Mouse (Mus musculus) left cerebral cortex, adult 11 months (tissue): ENCODE data around the gene Apoc4.
"Not testable (repeated sequence)": the region's sequence is repeated elsewhere in the genome, so short reads cannot be mapped to it uniquely, and the experiment has no call there.

Source experiments
- DNase-seq: peaks from one replicate; pipeline ENCODE4 v3.0.0; 2022; ENCODE audit warnings: low spot score

Gene Apoc4

DNA sequence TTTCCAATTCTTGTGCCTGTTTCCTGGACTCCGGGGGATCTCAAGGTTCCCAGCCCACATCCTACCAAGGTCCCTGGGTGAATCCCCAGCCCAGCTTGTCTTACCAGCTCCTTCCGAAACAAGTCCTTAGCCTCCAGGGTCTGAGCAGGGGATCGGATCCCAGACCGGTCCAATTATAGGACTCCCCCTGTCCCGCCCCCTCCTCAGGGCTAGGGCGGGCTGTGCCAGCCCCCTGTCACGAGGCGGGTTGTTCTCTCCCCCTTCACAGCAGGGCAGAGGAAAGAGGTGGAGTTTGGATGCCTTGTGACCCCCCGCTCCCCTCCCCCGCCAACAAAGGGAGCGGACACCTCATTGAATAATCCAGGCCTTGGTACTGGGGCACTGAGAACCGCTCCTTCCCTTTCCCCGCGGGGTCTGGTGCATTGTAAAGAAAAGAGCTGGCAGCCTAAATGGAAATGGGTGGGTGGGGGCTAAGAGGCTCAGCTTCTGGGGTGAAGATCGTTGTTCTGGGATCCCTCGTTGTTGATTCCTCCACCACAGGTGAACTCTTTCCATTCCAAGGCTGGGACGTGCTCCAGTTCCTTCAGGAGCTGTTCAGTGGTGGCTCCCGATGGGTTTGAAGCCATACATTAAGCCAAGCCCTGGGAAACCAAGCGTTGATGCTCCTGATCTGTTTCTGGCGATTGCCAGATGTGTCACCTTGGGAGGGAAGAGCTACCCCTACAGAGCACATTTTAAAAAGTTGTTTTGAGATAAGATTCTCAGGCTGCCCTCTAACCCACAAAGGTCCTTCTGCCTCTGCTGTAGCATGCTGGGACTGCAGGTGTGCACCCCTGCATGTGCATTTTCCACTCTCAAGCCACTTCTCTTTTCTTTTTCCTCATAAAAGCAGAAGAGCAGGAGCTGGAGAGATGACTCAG lies 17.9 kb upstream of the Apoc4 start, which contains the start of gene Apoe:
TSS of gene Apoe (minus strand) at position 282 of the 920 bp plus-strand sequence.
- DNase-seq, result peak; percentile 74

GRCm38 (mm10) chr7:19697949-19698906 lies 16.9 kb upstream of the Apoc4 start:
- no peak for DNase-seq

GRCm38 (mm10) chr7:19696336-19696873 lies 15.1 kb upstream of the Apoc4 start:
- no peak for DNase-seq

GRCm38 (mm10) chr7:19695881-19696280 lies 14.6 kb upstream of the Apoc4 start:
- DNase-seq, result no peak

DNA sequence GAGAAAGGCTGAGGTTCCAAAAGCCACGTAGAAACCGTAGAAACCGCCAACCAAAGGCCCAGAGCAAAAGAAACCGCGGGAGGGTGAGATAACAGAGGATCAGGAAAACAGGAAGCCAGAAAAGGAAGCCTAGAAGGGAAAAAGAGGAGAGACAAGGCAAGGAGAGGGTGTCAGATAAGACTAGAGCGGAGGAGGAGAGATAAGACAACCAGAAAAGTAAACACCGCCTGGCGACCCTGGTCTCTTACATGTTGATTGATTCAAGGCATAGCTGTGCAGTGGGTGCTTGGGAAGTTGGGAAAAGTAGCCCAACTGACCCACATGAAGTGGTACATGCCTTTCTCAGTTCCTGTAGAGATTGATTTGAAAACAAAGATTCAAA lies 13.9 kb upstream of the Apoc4 start:
- no peak for DNase-seq

DNA sequence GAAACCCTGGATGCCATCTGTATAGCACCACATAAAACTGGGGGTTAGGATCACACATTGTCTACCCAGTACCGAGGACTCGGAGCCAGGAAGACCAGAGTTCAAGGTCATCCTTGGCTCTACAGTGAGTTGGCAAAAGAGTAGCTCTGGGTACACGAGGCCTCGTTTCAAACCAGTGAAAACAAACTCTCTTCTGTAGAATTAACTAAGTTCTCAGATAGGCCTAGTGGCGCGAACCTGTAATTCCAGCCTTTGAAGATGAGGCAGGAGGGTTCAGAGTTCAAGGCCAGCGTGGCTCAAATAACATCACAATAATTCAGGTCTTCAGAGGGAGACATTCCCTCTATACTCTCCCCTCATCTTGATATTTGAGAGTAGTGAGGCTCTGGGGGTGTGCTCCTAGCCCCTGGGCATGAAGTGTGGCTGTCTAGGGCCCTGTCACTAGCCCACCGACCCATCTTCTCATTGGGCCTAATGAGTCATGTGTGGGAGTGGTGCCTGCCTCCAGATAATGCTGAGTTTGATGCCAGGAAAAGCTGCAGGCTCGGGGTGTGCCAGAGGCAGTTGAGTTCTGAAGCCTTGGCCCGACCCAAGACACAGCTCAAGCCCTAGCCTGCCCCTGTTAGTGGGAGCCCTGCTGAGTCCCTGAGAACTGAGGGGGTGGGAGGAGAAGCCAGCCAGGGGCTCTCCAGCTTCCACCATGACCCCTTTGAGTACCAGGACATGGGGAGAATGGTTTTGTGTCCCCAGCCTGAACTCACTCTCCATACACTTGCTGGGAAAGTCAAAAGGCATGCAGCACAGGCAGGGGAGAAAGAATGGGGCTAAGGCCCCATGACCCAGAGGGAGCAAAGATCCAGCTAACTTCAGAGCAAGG lies 13.3 kb upstream of the Apoc4 start:
- no peak for DNase-seq

- DNase-seq, result no peak
Observed at GRCm38 (mm10) chr7:19693421-19693820, 12.1 kb upstream of the Apoc4 start.

DNA sequence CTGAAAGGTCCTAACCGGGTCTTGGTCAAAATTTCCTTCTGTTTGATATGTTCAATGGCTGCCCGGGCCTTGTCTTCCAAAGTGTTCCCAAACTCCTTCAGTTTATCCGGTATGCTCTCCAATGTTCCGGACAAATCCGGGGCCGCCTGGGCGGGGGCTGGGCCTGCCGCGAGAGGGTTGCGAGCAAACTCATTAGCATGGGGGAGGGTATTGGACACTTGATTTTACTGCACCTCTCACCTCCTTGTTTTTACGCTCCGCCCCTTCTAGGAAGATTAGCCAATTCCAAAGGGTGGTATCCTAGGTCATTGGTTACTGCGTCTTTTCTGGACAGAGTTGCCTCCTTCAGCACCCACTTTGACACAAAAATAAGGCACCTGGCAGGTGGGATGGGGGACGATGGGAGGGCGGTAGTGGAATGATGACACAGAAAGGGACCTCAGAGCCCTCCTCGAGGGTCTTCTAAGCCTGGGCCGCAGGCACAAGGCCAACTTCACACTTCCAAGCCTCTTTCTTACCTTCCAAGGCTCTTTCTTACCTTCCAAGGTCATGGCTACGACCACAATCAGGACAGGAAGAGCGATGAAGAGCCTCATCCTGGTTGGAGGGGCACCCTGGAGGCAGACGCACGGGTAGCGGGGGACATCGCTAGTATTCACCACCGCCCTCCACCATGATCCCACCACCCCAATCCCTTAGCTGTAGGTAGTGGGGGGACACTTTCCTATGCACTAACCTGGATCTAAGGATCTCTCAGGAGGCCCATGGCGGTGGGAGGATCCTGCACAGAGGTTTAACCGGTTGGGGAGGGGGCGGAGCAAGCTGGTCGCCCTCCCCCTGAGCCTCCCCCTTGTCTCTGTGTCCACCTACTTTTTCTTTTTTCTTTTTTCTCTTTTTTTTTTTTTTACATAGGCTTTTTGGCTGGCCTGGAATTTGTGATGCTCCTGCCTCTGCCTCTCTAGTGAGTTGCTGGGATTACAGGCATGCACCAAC lies 10.9 kb upstream of the Apoc4 start, which contains the start of gene Apoc1:
TSS of gene Apoc1 (minus strand) at position 788 of the 993 bp plus-strand sequence.
- no peak for DNase-seq

DNA sequence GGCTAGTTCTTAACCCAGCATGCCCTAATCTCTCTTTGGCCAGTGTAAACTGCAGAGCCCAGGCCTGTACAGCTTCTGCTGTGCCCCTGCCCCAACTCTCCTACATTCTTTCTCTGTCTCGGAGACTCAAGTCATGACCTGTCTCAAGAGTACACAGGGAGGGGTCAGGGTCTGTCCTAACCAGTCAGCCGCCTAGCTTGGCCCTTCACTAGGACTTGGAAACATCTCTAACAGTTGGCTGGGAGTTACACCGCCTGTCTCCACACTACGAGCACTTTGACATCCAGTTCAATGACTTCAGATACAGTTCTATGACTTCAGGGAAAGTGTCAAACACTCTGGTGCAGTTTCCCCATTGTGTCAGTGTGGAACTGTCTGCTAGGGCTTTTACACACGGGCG lies 10.2 kb upstream of the Apoc4 start:
- DNase-seq, result no peak

- no peak for DNase-seq
Observed at GRCm38 (mm10) chr7:19690845-19691244, 9.6 kb upstream of the Apoc4 start.

- DNase-seq, result no peak
Observed at GRCm38 (mm10) chr7:19688611-19689010, 7.3 kb upstream of the Apoc4 start.

DNA sequence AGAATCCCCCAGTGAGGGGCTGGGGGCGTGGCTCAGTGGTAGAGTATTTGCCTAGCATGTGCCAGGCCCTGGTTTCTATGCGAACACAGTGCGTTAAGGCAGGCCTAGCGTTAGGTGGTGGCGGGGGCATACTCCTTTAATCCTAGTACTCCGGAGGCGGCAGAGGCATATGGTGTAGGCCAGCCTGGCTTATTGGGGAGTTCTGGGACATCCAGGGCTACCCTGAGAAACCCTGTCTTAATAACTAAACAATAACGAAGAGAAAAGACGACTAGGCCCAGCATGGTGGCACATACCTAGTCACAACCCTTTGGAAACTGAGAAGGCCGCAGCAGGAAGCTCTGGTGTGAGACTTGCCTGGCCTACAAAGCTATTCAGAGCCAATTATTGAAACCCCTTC lies 6.8 kb upstream of the Apoc4 start:
- no peak for DNase-seq

DNA sequence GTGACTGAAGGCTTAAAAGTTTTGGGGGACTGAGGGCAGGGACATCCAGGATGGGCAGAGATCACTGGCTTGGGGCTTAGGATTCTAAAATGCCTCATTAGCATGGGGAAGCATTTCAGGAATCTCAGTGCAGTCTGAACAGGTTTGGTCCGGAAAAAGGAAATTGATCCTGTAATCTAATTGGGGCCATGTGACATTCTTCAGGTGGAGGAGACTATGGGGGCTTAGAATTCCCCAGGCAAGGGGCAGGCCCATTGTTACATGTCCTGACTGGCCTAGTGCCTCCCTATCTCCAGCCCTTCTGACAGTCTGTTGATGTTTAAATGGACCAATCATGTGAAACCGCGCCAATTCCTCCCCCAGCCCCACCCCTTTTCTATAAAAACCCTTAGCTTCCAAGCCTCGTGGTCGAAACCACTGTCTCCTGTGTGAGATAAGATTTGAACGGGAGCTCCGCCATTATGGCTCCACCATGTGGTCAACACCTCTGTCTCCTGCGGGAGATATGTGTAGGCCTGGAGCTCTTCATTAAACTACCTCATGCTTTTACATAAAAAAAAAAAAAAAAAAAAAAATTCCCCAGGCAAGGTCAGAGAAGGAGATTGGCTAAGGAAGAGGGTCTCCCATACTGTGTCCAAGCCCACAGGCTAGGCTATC lies 5.8 kb upstream of the Apoc4 start:
- not testable (repeated sequence) for DNase-seq

DNA sequence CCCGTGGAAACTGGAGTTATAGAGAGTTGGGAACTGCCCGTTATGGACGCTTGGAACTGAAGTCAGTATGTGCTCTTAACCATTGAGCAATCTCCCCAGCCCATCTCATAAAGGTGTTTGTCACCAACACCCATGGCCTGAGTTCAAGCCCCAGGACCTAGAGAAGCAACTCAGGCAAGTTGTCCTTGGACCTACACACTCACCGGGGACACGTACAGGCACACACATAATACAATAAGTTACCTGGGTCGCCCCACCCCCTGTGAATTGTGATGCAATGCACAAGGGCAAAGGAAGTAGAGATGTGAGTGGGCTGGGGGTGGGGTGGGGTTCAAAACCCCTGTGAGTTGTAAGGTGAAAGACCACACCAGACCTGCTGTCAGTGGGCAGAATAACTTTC lies 5.2 kb upstream of the Apoc4 start:
- DNase-seq, result no peak

- DNase-seq, result no peak
Observed at GRCm38 (mm10) chr7:19685374-19685773, 4.1 kb upstream of the Apoc4 start.

GRCm38 (mm10) chr7:19683771-19684201 lies 2.5 kb upstream of the Apoc4 start:
- no peak for DNase-seq

DNA sequence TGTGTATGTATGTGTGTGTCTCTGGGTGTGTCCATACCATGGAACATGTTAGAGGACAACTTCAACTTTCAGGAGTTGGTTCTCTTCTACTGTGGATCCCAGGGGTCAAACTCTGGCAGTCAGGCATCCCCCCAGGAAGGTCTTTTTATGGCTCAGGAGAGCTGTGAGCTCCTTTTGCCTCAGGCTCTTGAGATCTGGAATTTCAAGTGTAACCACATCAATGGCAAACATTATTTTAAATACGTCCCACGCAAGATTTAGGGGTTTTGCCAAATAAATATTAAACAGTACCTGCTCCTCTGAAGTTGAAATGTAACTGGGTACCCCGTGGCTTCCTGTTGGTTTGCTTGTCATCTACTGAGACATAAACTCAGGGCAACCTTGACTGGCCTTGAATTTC lies 1.7 kb upstream of the Apoc4 start:
- DNase-seq, result no peak

- DNase-seq, result no peak
Observed at GRCm38 (mm10) chr7:19680702-19681101, 577 bp downstream of the Apoc4 start.

DNA sequence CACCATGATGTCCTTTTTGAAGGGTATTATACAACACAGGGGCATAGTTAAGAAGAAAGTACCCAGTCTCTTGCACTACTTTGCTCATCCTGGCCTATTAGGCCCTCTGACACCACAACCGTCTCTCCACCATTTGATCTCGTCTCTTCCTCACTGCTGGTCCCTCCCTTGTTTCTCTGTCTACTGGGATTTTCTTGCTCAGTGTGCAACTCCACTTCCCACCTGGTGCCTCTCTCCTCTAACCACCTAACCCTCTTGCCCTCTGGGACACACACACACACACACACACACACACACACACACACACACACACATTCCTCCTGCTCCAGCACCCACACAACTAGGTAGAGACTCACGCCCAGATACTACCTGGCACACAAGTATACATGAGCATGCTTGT lies 2.4 kb downstream of the Apoc4 start:
- no peak for DNase-seq

GRCm38 (mm10) chr7:19677872-19678271 lies 3.4 kb downstream of the Apoc4 start, which contains the start of gene Apoc2:
TSS of gene Apoc2 (minus strand) at chr7:19677941.
- DNase-seq, result no peak
